Mouse (Mus musculus): ENCODE measurements at regions not wholly inside any gene's neighbourhood (a gene's known extent, or its start where the extent isn't known, plus 50 kb on each side); places are given as distances from the start of the nearest gene placed in this dataset.
"Not testable (repeated sequence)": the region's sequence is repeated elsewhere in the genome, so short reads cannot be mapped to it uniquely, and the experiment has no call there.

GRCm38 (mm10) chr13:107830281-107830680, 214.0 kb upstream of the Smim15 start:
- DNase-seq, result no peak

DNA sequence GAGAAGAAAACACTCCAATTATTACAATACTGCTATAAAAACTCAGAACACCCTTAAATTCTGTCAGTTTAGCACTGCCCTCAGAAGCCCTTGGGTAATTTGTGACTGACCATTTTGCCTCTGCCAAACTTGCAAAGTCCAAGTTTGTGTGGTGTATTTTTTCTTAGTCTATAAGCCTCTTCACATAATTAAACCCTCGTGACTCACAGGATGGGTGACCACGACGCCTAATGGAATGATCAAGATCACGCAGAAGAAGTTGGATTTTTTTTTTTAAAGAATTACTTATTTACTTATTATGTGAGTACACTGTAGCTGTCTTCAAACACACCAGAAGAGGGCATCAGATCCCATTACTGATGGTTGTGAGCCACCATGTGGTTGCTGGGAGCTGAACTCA, 214.4 kb upstream of the Smim15 start:
- no peak for DNase-seq

- DNase-seq, result no peak
Measured at GRCm38 (mm10) chr13:107825636-107826035, 218.6 kb upstream of the Smim15 start.

- DNase-seq, result no peak
Measured at GRCm38 (mm10) chr13:107823342-107823741, 220.9 kb upstream of the Smim15 start.

DNA sequence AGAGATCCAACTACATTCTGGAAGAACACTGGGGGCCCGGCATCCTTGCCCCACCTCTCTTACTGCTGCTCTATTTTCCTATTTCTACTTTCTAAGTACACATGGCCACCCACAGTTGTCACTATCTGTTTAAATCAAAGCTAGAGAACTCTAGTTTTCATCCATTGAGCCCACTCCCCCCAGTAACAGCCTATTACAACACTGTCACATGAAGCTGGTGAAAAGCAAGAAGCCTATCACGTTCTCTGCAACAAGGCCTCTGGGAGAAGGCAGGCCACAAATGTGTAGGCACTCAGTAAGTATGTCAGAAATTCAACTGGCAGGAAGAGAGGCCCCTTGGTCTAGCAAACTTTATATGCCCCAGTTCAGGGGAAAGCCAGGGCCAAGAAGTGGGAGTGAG, 222.0 kb upstream of the Smim15 start:
- no peak for DNase-seq

DNA sequence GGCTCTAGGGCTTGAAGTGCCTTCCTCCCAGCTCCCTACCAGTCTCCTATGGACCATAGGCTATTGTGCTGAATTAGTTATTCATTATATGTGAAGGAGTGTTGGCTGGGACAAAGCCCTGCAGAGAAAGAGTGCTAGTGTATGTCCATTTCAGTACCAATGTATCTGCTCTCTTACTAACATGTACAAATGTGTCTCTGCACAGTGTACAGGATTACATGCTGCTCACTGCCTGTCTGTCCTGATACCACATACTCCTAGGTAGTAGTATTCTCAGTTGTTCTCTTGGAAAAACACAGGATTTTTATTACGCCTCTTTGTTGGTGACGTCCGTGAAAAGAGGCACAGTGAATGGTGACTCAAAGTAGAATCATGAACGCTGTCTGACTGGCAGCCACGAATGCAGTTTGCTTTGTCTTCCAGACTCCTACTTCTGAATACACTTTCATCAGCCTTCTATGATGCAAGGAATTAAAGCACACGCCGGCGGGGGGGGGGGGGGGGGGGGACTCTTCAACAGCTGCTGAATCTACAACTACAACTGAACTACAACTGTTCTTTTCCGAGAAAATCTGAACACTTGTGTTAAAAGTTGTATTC, 230.6 kb upstream of the Smim15 start:
- no peak for DNase-seq

DNA sequence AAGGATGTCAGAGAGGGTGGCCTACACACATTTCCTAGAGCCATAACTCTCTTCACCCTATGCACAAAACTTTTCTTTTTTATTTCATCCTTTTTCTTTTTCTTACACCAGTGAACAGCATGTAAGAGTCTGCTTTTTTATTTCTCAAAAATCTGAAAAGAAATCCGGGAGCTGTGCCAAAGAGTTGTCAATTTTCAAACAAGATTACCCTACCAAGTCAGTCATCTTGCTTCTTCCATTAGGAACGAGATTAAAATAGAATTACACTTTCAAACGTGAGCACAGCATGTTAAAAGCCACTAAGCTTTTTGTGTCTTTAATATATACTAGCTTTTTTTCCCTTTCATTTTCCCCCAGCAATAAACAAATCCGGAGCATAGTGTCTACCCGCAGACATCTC, 232.2 kb upstream of the Smim15 start:
- no peak for DNase-seq

DNA sequence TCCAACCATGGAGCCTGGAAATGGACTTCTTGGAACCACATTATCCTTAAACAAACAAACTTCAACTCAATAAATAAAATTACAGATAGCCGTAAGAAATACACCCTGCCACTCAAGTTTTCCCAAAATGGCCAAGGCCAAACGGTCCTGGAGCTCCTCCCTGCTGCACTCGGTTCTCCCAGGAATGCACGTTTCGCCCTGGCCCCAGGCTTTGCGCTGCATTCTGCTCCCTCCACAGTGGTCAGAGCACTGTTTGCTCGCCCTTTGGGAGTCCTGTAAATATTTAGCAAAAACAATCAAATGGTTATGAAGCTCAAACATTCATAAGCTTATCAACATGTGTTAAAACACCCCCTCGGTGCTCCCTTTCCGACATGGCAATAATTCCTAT, 233.4 kb upstream of the Smim15 start:
- no peak for DNase-seq

DNA sequence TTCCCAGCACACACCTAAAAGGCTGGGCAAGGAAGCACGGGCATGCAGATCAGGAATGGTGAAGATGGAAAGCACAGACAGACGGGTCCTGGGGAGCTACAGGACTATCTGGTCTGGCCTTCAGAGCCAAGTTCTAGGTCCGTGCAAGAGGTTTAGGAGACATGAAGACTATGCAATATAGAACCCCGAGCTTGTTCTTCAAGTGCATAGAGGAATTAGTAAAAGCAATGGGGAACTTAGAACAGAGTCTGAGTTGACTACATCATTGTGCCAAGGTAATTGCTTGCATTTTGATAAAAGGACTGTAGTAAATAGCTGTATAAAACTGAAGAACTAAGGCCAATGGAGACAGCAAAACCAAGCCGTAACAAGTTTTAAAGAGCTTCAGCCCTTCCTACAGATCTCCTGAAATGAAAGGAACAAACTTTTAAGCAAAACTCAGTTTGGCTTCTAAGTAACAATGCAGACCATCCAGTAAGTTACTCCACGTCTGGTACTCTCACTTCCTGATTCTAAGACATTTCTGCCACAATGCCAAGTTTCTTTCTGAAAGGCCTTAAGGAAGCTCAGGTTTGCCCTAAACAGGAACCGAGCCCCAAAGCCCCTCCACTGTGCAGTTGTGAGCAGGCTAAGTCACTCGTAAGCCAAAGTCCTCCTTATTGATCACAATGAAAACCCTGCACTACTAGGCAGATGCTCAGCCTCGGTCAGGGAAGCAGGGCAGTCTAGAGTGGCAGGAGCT, 234.0 kb upstream of the Smim15 start:
- DNase-seq, result no peak

GRCm38 (mm10) chr13:107808961-107809360, 235.3 kb upstream of the Smim15 start:
- no peak for DNase-seq

DNA sequence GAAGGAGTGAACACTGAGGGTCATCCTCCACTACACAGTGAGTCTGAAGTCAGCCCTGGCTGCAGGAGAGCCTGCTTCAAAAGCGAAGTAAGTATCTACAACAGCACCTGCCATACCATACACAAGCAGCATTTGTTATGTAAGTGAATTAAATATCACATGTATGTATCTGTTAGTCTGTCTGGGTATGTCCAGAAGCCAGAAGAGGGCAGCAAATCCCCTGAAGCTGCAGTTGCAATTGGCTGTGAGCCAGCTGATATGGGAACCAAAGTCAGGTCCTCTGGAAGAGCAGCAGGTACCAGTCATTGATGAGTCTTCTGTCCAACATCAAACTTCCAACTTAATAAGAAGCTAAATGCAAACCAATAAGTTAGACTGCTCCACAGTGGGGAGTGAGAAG, 239.8 kb upstream of the Smim15 start:
- DNase-seq, result no peak

DNA sequence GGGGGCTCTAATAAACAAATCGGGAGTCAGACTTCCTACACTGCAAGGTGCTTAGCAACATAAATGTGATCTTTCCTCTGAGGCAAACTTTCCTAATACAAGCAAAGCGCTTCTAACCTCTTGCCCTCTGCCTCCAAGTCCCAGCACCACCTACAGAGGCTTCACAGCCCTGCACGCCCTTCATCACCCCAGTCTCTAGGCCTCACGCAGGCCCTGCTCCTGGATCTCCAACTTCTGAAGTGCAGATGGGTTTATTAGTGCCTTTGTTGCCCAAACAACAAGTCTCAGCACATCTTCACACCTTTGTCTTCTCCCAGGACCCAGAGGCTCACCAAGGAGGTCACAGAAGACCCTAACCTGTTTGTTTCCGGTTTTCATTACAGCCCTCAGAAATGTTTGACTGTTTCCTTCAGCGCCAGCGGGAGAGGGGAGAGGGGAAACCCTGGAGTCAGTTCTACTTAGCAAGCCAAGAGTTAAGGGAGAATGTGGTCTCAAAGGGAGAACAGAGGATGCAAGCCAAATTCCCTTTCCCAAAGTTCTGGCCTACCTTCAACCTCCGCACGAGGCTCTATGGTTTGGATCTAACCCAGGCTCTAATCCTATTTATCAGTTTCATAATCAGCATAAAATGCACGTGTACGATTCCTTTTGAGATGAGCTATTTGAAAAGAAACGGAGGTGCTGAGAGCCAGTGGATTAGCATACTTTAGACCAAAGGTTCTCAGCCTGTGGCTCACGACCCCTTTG, 244.9 kb upstream of the Smim15 start:
- no peak for DNase-seq

- DNase-seq, result no peak
Measured at GRCm38 (mm10) chr13:107798144-107798543, 246.1 kb upstream of the Smim15 start.

DNA sequence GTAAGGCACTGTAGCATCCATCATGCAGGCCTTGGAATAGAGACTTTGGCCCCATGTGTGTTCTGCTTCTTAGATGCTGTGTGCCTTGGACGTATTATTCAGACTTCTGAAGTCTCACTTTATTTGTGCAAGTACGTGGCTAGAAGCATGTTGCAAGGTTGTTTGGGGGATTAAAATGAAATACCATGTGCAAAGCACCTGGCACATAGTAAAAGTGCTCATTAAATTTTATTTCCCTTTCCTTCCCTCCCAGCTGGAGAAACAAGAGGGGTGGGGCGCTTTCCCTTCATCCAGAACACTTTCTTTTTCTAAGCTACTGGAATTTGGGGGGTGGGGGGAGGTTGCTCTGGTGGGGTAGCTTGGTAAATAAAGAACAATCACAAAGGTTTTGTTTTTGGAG, 248.7 kb upstream of the Smim15 start:
- no peak for DNase-seq

DNA sequence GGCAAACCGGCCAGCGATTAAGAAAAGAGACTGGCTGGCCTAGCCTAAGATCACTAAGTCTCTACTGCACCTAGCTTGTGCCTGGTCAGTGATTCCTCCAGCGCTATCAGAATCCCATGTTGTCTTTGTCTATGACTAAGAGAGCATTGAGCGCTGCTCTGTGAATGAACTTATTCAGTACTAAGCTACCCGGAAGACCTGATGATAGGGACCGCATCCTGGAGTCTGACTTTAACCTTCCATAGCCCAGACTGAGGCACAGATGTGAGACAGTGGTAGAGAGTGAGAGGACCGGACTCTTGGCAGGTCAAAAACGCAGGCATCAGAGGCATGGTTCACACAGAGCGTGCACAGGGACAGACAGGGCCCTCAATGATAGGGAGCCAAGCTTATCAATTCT, 252.5 kb upstream of the Smim15 start:
- DNase-seq, result no peak

DNA sequence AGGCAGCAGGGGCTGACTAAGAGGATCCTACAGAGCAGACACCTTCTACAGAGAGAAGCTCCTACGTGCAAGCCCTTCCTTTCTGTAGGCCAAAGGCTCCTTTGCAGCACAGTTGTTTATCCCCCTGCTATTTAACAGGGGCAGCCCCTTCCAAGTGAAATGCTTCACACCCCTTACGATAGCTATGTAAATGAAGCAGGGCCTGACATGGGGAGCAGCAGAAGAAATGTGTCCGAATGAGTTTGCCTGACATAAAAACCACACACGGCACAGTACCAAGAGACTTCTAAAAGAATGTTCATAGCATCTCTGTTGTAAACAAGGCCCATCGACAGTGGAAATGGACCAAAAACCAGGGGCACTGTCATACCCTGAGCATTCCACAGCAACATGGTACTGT, 259.3 kb upstream of the Smim15 start:
- no peak for DNase-seq

DNA sequence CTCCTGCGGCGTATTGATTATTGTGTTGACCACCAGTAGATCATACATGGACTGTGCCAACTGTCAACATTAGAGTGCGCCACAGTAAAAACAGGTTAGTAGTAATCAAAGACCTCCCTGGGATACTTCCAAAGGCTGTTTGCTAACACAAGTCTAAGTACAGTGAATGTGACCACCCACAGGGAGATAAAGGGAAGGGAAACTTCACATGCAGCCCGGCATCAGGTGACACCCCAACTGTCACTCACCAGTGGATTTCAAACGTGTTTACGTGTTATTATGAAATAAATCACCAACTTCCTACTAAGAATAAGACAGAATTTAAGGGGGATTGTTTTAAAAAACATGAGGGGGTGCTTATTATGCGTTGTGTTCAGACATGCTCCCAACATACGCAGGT, 262.5 kb upstream of the Smim15 start:
- DNase-seq, result no peak

GRCm38 (mm10) chr13:107781221-107781620, 263.0 kb upstream of the Smim15 start:
- no peak for DNase-seq

- no peak for DNase-seq
Measured at GRCm38 (mm10) chr13:107779591-107779990, 264.7 kb upstream of the Smim15 start.

- DNase-seq, result not testable (repeated sequence)
Measured at GRCm38 (mm10) chr13:107774499-107774898, 269.7 kb upstream of the Smim15 start.

GRCm38 (mm10) chr13:107767262-107767624, 277.0 kb upstream of the Smim15 start:
- no peak for DNase-seq

- DNase-seq, result no peak
Measured at GRCm38 (mm10) chr13:107766397-107767261, 277.6 kb upstream of the Smim15 start.

GRCm38 (mm10) chr13:107763911-107764310, 280.3 kb upstream of the Smim15 start:
- no peak for DNase-seq

All from gastrocnemius, postnatal 25 days (tissue).